Mouse (Mus musculus) kidney, adult 2 months (tissue): ENCODE results near the gene Mrpl18. TPM values are rescaled to one million over a fixed set of nuclear protein-coding genes. Genes with fewer than 3 reads are reported as not detected.

Experiments
- DNase-seq: peaks from one replicate; pipeline ENCODE4 v3.0.0; 2021
- H3K27ac ChIP-seq: fragments of 200-500 bp; 2 replicates; pipeline ENCODE4 v1.5.1; 2012; ENCODE audit warnings: low read depth, low read length, control low read depth, inconsistent platforms; ENCODE audit not compliant: insufficient read depth
- H3K27me3 ChIP-seq: fragments of 200-500 bp; replicated peaks from 2 replicates; pipeline ENCODE4 v1.6.1; 2012; ENCODE audit warnings: mild to moderate bottlenecking, moderate library complexity, low read length, inconsistent platforms; ENCODE audit not compliant: control insufficient read depth, insufficient read depth
- H3K36me3 ChIP-seq: fragments of 200-500 bp; 2 replicates; pipeline ENCODE4 v1.6.1; 2012; ENCODE audit warnings: mild to moderate bottlenecking, moderate library complexity, low read length, inconsistent platforms; ENCODE audit not compliant: control insufficient read depth, insufficient read depth
- H3K4me1 ChIP-seq: fragments of 200-500 bp; 2 replicates; pipeline ENCODE4 v1.6.1; 2011; ENCODE audit warnings: low read length; ENCODE audit not compliant: control insufficient read depth, insufficient read depth
- H3K4me3 ChIP-seq: fragments of 200-500 bp; 2 replicates; pipeline ENCODE4 v1.5.1; 2011; ENCODE audit warnings: mild to moderate bottlenecking, low read depth, low read length, control low read depth; ENCODE audit not compliant: insufficient read depth
- CTCF ChIP-seq: fragments of 200-500 bp; conservative IDR thresholded peaks from 2 replicates; pipeline ENCODE4 v1.5.1; 2011; ENCODE audit warnings: low read depth, mild to moderate bottlenecking, control low read depth, low read length, moderate library complexity, mixed read lengths; ENCODE audit not compliant: insufficient read depth, insufficient read length
- POLR2A ChIP-seq: fragments of 200-500 bp; IDR thresholded peaks from one replicate; pipeline ENCODE4 v1.6.1; 2011; ENCODE audit warnings: low read depth, low read length, control low read depth
- WGBS: fragments of 180-500 bp; shearing (Covaris S2); methylation state at CpG from one replicate; pipeline ENCODE4 v1.1.7; 2018; 5-methylcytosine and 5-hydroxymethylcytosine counted together
- polyA plus RNA-seq: library from polyadenylated mRNA; depleted of rRNA; stranded (reverse); fragments of >200 nt; gene quantifications from 2 replicates; pipeline ENCODE4 v1.2.3, GENCODE M21; 2012; rRNA removed

Mrpl18 gene
- polyA plus RNA-seq, 1 experiment, result 48.9 TPM

- Histone ChIP-seq H3K36me3 (no peaks in the 10 kb centered on the region), H3K4me1 (no peaks in the 10 kb centered on the region), H3K27me3 (no peaks in the 10 kb centered on the region), H3K27ac (no peak overlapping the region), H3K4me3 (no peak overlapping the region)
- DNase-seq, result no peak
- TF ChIP-seq POLR2A (no peak), CTCF (no peak)
- 49% methylated on average over 16 of the region's 16 CpGs for WGBS
These were observed 43.7 kb downstream of the Mrpl18 start for GRCm38 (mm10) chr17:12872275-12873028.

DNA sequence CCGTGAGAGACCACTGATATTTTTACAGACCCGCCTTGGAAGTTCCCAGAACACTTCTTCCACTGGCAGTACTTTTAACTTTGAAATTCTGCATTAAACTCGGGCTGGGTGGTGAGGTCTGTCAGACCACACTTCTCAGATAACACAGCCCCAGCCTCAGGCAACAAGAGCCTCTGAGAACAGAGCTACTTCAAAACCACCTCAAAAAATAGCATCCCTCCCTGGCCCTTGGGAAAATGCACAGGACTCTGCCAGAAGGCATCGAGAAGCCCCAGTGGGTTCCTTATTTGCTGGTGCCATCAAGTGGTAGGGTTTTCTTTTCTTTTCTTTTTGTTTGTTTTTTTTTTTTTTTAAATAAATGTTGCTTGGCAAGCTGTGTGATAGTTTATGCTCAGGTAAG, 47.5 kb downstream of the Mrpl18 start:
- H3K36me3 ChIP-seq, result no peaks in the 10 kb centered on the region
- no peak for DNase-seq
- H3K4me1 ChIP-seq, result no peaks in the 10 kb centered on the region
- 32% methylated on average over 4 of the region's 4 CpGs for WGBS
- no peak overlapping the region for H3K27ac ChIP-seq
- no peak overlapping the region for H3K4me3 ChIP-seq
- H3K27me3 ChIP-seq, result no peaks in the 10 kb centered on the region
- TF ChIP-seq POLR2A, result no peak
- no peak; the same call in 1 of the 2 replicates for TF ChIP-seq CTCF

DNA sequence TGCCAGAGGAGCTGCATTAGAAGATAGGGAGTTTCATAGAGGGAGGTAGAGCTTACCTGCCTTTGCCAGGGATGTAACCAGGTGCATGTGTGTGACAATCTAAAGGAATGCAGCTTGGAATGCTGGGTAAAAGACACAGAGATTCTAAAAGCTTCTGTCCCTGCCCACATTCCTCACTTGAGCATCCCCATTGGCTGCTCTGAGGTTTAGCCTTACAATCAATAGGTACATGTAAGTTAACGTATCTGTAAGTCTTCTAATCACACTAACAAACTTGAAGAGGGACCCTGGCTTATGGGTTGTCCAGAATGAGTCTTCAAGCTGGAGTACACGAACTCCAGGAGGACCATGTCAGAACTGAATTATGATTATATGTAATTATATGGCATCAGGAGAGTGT, 48.1 kb downstream of the Mrpl18 start, which contains the start of gene Mas1:
TSS of gene Mas1 (minus strand) at position 101 of the 400 bp plus-strand sequence.
- Histone ChIP-seq H3K27me3 (no peaks in the 10 kb centered on the region), H3K4me3 (no peak within 1 kb of the TSS), H3K36me3 (no peaks in the 10 kb centered on the region), H3K27ac (no peak within 1 kb of the TSS), H3K4me1 (no peaks in the 10 kb centered on the region)
- WGBS, result 75% methylated on average over 2 of the region's 2 CpGs
- no peak for TF ChIP-seq CTCF
- no peak for TF ChIP-seq POLR2A
- no peak for DNase-seq

- no peak for DNase-seq
- Histone ChIP-seq H3K27ac (no peak overlapping the region), H3K4me3 (no peak overlapping the region), H3K4me1 (no peaks in the 10 kb centered on the region), H3K27me3 (no peaks in the 10 kb centered on the region), H3K36me3 (no peaks in the 10 kb centered on the region)
- TF ChIP-seq POLR2A (no peak), CTCF (no peak)
- WGBS, result 82% methylated on average over 10 of the region's 10 CpGs
These were observed 49.3 kb downstream of the Mrpl18 start for GRCm38 (mm10) chr17:12866853-12867252.

GRCm38 (mm10) chr17:12865407-12865806, 50.7 kb downstream of the Mrpl18 start:
- no peak overlapping the region for H3K4me3 ChIP-seq
- no peak for TF ChIP-seq CTCF
- TF ChIP-seq POLR2A, result no peak
- no peak for DNase-seq
- H3K27me3 ChIP-seq, result no peaks in the 10 kb centered on the region
- 76% methylated on average over 3 of the region's 3 CpGs for WGBS
- H3K4me1 ChIP-seq, result no peaks in the 10 kb centered on the region
- no peak overlapping the region for H3K27ac ChIP-seq
- no peaks in the 10 kb centered on the region for H3K36me3 ChIP-seq

GRCm38 (mm10) chr17:12864111-12864510, 52.0 kb downstream of the Mrpl18 start:
- Histone ChIP-seq H3K4me1 (peaks cover 4% of the 10 kb centered on the region; the same call in 1 of the 2 replicates), H3K27ac (no peak overlapping the region), H3K27me3 (no peaks in the 10 kb centered on the region), H3K36me3 (no peaks in the 10 kb centered on the region), H3K4me3 (no peak overlapping the region)
- TF ChIP-seq POLR2A (no peak), CTCF (no peak)
- DNase-seq, result no peak

Other genes with a start within 250 kb of the Mrpl18 start
- 468 and 516 TPM in 2 replicates for gene Slc22a1, start 240.5 kb downstream of the Mrpl18 start, polyA plus RNA-seq
- 24.8 and 27.0 TPM in 2 replicates for gene Igf2r, start 146.7 kb downstream of the Mrpl18 start, polyA plus RNA-seq
- gene Mas1, start 48.2 kb downstream of the Mrpl18 start, polyA plus RNA-seq, result 0.48 and 1.4 TPM in 2 replicates
- gene Mrgprh, start 40.3 kb downstream of the Mrpl18 start, polyA plus RNA-seq, result 0.31 and 0.52 TPM in 2 replicates
- 1.7 and 2.1 TPM in 2 replicates for gene Pnldc1, start 6.1 kb downstream of the Mrpl18 start, polyA plus RNA-seq
- gene Tcp1, start 644 bp downstream of the Mrpl18 start, polyA plus RNA-seq, result 51.8 and 78.4 TPM in 2 replicates
- 8.4 and 10.3 TPM in 2 replicates for gene Acat3, start 24.3 kb upstream of the Mrpl18 start, polyA plus RNA-seq
- 44.3 and 54.3 TPM in 2 replicates for gene Acat2, start 44.4 kb upstream of the Mrpl18 start, polyA plus RNA-seq
- 17.3 and 23.9 TPM in 2 replicates for gene Wtap, start 77.8 kb upstream of the Mrpl18 start, polyA plus RNA-seq
- 731 and 1,146 TPM in 2 replicates for gene Sod2, start 90.5 kb upstream of the Mrpl18 start, polyA plus RNA-seq
- 0.11 and 0.22 TPM in 2 replicates for gene Gpr31b, start 136.0 kb upstream of the Mrpl18 start, polyA plus RNA-seq
- 0.14 and 0.42 TPM in 2 replicates for gene Tcp10b, start 144.8 kb upstream of the Mrpl18 start, polyA plus RNA-seq
- 0.04 TPM in 1 of 2 replicates, not detected in the other for gene Unc93a, start 215.5 kb upstream of the Mrpl18 start, polyA plus RNA-seq